Mouse (Mus musculus): ENCODE results near the gene Krt8. TPM values are rescaled to one million over a fixed set of nuclear protein-coding genes. Genes with fewer than 3 reads are reported as not detected.

Krt8 gene
- total and polyA plus RNA-seq, 3 experiments, result 0.69 to 0.93 TPM; not detected in 1

GRCm38 (mm10) chr15:101977043-101977726, 27.1 kb downstream of the Krt8 start:
- H3K9ac ChIP-seq (ENCODE audit: control insufficient read depth, low read depth, low read length, poor library complexity, severe bottlenecking), result peak overlapping the region; percentile 83
- H3K27ac ChIP-seq (ENCODE audit: control insufficient read depth, low read depth, low read length), result peak overlapping the region; percentile 70
- H3K9me3 ChIP-seq (replicated peaks; ENCODE audit: insufficient read depth, low read length), result no peaks in the 10 kb centered on the region
- peak overlapping the region; percentile 60 to 78 for H3K4me3 ChIP-seq (ENCODE audit: control insufficient read depth in 1 of 2, insufficient read depth in 1 of 2, low read depth in 2 of 2, low read length in 2 of 2)
- H3K79me2 ChIP-seq (ENCODE audit: control insufficient read depth, insufficient read depth, low read length, poor library complexity), result no peaks in the 10 kb centered on the region; the same call in 1 of the 2 replicates
- peaks cover 17 to 42% of the 10 kb centered on the region in 2 experiments for H3K4me1 ChIP-seq (ENCODE audit: control insufficient read depth in 1 of 2, insufficient read depth in 2 of 2, low read length in 2 of 2)
- peak; percentile 95 for DNase-seq (ENCODE audit: low read depth, low spot score)
- no peaks in the 10 kb centered on the region for H3K27me3 ChIP-seq (ENCODE audit: control insufficient read depth in 1 of 2, insufficient read depth in 2 of 2, low read length in 2 of 2)
- H3K36me3 ChIP-seq (ENCODE audit: control insufficient read depth in 1 of 2, insufficient read depth in 2 of 2, low read length in 2 of 2), result peaks cover 0 to 37% of the 10 kb centered on the region in 2 experiments; a peak in 2 of 4 replicates
- peak; percentile 71 to 88; a peak in 3 of 4 replicates for TF ChIP-seq EP300 (IDR thresholded peaks at IDR 0.05; ENCODE audit: low read depth in 1 of 2, low read length in 2 of 2)
- no peak for TF ChIP-seq ZC3H11A (IDR thresholded peaks at IDR 0.05; ENCODE audit: low read depth, low read length)
- TF ChIP-seq SMC3 (IDR thresholded peaks at IDR 0.05; ENCODE audit: low read depth, low read length), result no peak
- TF ChIP-seq POLR2AphosphoS5 (IDR thresholded peaks at IDR 0.05; ENCODE audit: borderline replicate concordance, low read depth, low read length), result no peak
- no peak for TF ChIP-seq GATA1 (IDR thresholded peaks at IDR 0.05; ENCODE audit: low read depth, low read length)
- TF ChIP-seq ZMIZ1 (IDR thresholded peaks at IDR 0.05; ENCODE audit: low read depth, low read length), result 0 out of 2 replicates have a peak, but pooled peaks have one; percentile 10
- TF ChIP-seq HCFC1 (IDR thresholded peaks at IDR 0.05; ENCODE audit: low read depth, low read length), result no peak; the same call in none of the 2 replicates
- no peak for TF ChIP-seq USF2 (IDR thresholded peaks at IDR 0.05; ENCODE audit: borderline replicate concordance in 1 of 2, insufficient read depth in 1 of 2, low read depth in 1 of 2, low read length in 2 of 2)
- peak; percentile 64 for TF ChIP-seq CHD2 (IDR thresholded peaks at IDR 0.05; ENCODE audit: low read length)
- TF ChIP-seq RAD21 (IDR thresholded peaks at IDR 0.05; ENCODE audit: low read depth, low read length), result no peak
- no peak for TF ChIP-seq POLR2AphosphoS2 (IDR thresholded peaks at IDR 0.05; ENCODE audit: low read length)
- TF ChIP-seq ZKSCAN1 (IDR thresholded peaks at IDR 0.05; ENCODE audit: low read depth, low read length), result no peak
- peak; percentile 63 for TF ChIP-seq MYB (IDR thresholded peaks at IDR 0.05; ENCODE audit: low read depth, low read length)
- 0 out of 2 replicates have a peak, but pooled peaks have one; percentile 12 for TF ChIP-seq ELF1 (IDR thresholded peaks at IDR 0.05; ENCODE audit: low read depth, low read length)
- TF ChIP-seq ETS1 (IDR thresholded peaks at IDR 0.05; ENCODE audit: low read depth, low read length), result peak; percentile 95
- no peak for TF ChIP-seq NRF1 (IDR thresholded peaks at IDR 0.05; ENCODE audit: insufficient read depth, low read depth, low read length, poor library complexity, severe bottlenecking)
- TF ChIP-seq MAX (IDR thresholded peaks at IDR 0.05; ENCODE audit: low read length), result no peak; the same call in 1 of the 2 replicates
- peak; percentile 66; the same call in 1 of the 2 replicates for TF ChIP-seq JUND (IDR thresholded peaks at IDR 0.05; ENCODE audit: low read depth, low read length)
- TF ChIP-seq MYC (IDR thresholded peaks at IDR 0.05; ENCODE audit: low read depth, low read length), result no peak
- peak; percentile 50 for TF ChIP-seq TCF12 (IDR thresholded peaks at IDR 0.05; ENCODE audit: low read depth, low read length)
- peak; percentile 58; the same call in 1 of the 2 replicates for TF ChIP-seq BHLHE40 (IDR thresholded peaks at IDR 0.05; ENCODE audit: borderline replicate concordance, low read depth, low read length)
- TF ChIP-seq UBTF (IDR thresholded peaks at IDR 0.05; ENCODE audit: borderline replicate concordance, insufficient read depth, low read depth, low read length), result no peak
- peak; percentile 79; the same call in 1 of the 2 replicates for TF ChIP-seq MAFK (IDR thresholded peaks at IDR 0.05; ENCODE audit: borderline replicate concordance, low read depth, low read length)
- TF ChIP-seq RCOR1 (IDR thresholded peaks at IDR 0.05; ENCODE audit: low read depth, low read length), result no peak; the same call in 1 of the 2 replicates
- TF ChIP-seq CHD1 (IDR thresholded peaks at IDR 0.05; ENCODE audit: low read depth, low read length), result no peak
- TF ChIP-seq SIN3A (IDR thresholded peaks at IDR 0.05; ENCODE audit: low read length), result peak; percentile 69; the same call in 1 of the 2 replicates
- TF ChIP-seq GABPA (IDR thresholded peaks at IDR 0.05; ENCODE audit: low read depth, low read length), result 0 out of 2 replicates have a peak, but pooled peaks have one; percentile 60
- TF ChIP-seq MXI1 (IDR thresholded peaks at IDR 0.05; ENCODE audit: low read depth, low read length), result no peak
- peak; percentile 96 for TF ChIP-seq MAZ (IDR thresholded peaks at IDR 0.05; ENCODE audit: low read depth, low read length)
- peak; percentile 57 for TF ChIP-seq NELFE (IDR thresholded peaks at IDR 0.05; ENCODE audit: low read depth, low read length)
- TF ChIP-seq KAT2A (conservative IDR thresholded peaks at IDR 0.05; ENCODE audit: low read depth, low read length), result no peak
- no peak for TF ChIP-seq MEF2A (IDR thresholded peaks at IDR 0.05; ENCODE audit: extremely low read depth, insufficient replicate concordance, low read depth, low read length, poor library complexity, severe bottlenecking)
- TF ChIP-seq TAL1 (IDR thresholded peaks at IDR 0.05; ENCODE audit: low read length), result no peak
- peak in 1 of 2 experiments; percentile 26; a peak in 1 of 4 replicates for TF ChIP-seq POLR2A (IDR thresholded peaks at IDR 0.05; ENCODE audit: control insufficient read depth in 1 of 2, insufficient read depth in 1 of 2, low read depth in 1 of 2, low read length in 2 of 2, poor library complexity in 1 of 2)
- TF ChIP-seq USF1 (IDR thresholded peaks at IDR 0.05; ENCODE audit: low read depth, low read length), result no peak

Data from MEL (cell line).